Mouse (Mus musculus) erythroblast, embryonic 14.5 days (primary cell): ENCODE measurements around the gene B3gat1. TPM values are rescaled to one million over a fixed set of nuclear protein-coding genes. Genes with fewer than 3 reads are reported as not detected.

Experiments used
- H3K27me3 ChIP-seq: 2 replicates; pipeline ENCODE4 v1.6.1; 2012; ENCODE audit warnings: inconsistent platforms; ENCODE audit not compliant: control insufficient read depth
- H3K36me3 ChIP-seq: 2 replicates; pipeline ENCODE4 v1.6.1; 2012; ENCODE audit warnings: mild to moderate bottlenecking, inconsistent platforms; ENCODE audit not compliant: control insufficient read depth
- H3K4me1 ChIP-seq: 2 replicates; pipeline ENCODE4 v1.6.1; 2012; ENCODE audit warnings: inconsistent platforms; ENCODE audit not compliant: control insufficient read depth
- H3K4me3 ChIP-seq: replicated peaks from 2 replicates; pipeline ENCODE3; 2012; ENCODE audit warnings: moderate library complexity, mild to moderate bottlenecking, inconsistent platforms
- H3K9me3 ChIP-seq: 2 replicates; pipeline ENCODE4 v1.6.1; 2012; ENCODE audit warnings: low read length, inconsistent platforms, mixed read lengths; ENCODE audit not compliant: control insufficient read depth
- GATA1 ChIP-seq: IDR thresholded peaks from 2 replicates; pipeline ENCODE4 v1.6.1; 2012; ENCODE audit warnings: low read length, inconsistent platforms, mixed read lengths
- TAL1 ChIP-seq: IDR thresholded peaks from 3 replicates; pipeline ENCODE4 v1.6.1; 2012; ENCODE audit warnings: low read length, inconsistent platforms, mixed read lengths
- polyA plus RNA-seq: library from polyadenylated mRNA; stranded (reverse); fragments of >175 nt; gene quantifications from 2 replicates; pipeline ENCODE4 v1.2.3, GENCODE M21; 2012

The B3gat1 gene
- polyA plus RNA-seq, 1 experiment, result not detected

DNA sequence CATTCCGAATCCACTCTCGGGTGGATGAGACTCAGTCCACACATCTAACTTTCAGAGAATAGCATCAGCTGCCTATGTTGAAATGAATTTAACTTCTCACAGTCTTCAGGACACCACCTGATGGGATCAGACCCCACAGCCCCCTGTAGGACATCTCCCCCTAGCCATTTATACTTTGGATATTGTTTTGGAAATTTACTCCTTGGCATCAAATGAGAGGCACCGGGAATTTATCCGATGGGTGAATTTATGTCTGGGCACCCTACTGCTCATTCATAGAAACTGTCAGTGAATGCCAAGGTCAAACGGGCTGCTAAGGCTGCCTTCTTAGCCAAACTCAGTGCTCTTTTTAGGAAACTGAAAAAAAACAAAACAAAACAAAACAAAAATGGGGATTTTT, 27.0 kb downstream of the B3gat1 start:
- no peak overlapping the region for H3K4me3 ChIP-seq
- TF ChIP-seq GATA1 (no peak), TAL1 (no peak)
- peaks cover 14% of the 10 kb centered on the region for H3K9me3 ChIP-seq
- H3K36me3 ChIP-seq, result no peaks in the 10 kb centered on the region
- no peaks in the 10 kb centered on the region for H3K27me3 ChIP-seq
- no peaks in the 10 kb centered on the region for H3K4me1 ChIP-seq

DNA sequence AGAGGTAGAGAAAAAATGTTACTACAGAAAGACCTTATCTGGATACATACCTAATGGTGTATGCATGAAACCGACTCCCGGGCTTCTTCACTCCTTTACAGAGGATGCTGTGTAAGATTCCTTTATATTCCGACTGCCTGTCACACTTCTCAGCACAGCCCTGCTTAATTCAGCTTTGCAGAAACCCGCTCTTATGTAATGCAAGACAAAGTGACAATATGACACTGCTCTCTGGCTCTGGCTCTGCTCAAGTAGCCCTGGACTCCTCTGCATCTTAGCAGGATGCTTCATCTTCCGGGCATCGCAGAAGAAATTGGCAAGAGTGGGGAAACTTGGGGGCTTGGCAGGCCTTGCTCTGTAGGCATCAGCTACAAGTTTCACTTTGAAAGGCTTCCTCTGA, 28.9 kb downstream of the B3gat1 start:
- Histone ChIP-seq H3K9me3 (peaks cover 4% of the 10 kb centered on the region; the same call in 1 of the 2 replicates), H3K27me3 (no peaks in the 10 kb centered on the region), H3K4me3 (no peak overlapping the region), H3K4me1 (no peaks in the 10 kb centered on the region), H3K36me3 (no peaks in the 10 kb centered on the region)
- TF ChIP-seq TAL1, result no peak
- no peak for TF ChIP-seq GATA1

DNA sequence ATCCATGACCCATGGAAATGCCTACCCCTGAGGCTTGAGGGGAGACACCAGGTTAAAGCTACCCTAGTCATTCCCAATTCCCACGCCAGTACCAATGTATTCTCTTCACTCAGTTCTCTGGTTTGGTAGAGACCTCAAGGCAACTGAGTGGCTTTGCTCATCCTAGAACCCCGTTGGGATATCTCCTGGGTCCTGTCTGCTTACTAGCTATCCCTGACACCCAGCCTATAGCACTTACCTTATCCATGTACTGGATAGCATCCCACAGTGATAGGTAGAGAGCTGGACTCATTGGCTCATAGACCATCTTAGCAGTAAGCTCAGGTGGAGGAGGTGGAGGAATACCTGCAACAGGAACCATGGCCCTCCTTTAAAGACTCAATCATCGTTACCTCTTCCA, 34.7 kb downstream of the B3gat1 start:
- Histone ChIP-seq H3K4me3 (no peak overlapping the region), H3K36me3 (no peaks in the 10 kb centered on the region), H3K9me3 (no peaks in the 10 kb centered on the region), H3K27me3 (no peaks in the 10 kb centered on the region), H3K4me1 (no peaks in the 10 kb centered on the region)
- TF ChIP-seq TAL1 (no peak), GATA1 (no peak)

DNA sequence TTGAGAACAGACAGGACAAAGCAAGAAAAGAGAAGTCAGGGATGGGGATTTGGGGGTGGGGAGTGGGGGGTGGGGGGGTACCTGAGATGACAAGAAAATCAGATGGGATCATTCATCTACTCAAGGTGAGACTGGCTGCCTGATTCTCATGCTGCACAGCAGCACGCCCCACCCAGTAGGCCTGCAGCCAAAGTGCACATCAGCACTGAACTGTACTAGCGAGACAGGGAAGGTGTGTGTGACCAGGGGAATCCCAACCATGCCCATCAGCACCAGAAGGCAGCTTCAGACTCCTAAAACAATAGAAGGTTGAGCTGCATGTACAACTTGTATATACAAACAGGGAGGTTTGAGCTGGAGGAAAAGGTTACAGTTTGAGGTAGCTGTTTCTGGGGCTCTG, 42.2 kb downstream of the B3gat1 start:
- TF ChIP-seq GATA1, result no peak
- TF ChIP-seq TAL1, result no peak
- H3K4me1 ChIP-seq, result no peaks in the 10 kb centered on the region
- H3K9me3 ChIP-seq, result no peaks in the 10 kb centered on the region
- no peaks in the 10 kb centered on the region for H3K27me3 ChIP-seq
- no peak overlapping the region for H3K4me3 ChIP-seq
- no peaks in the 10 kb centered on the region for H3K36me3 ChIP-seq

DNA sequence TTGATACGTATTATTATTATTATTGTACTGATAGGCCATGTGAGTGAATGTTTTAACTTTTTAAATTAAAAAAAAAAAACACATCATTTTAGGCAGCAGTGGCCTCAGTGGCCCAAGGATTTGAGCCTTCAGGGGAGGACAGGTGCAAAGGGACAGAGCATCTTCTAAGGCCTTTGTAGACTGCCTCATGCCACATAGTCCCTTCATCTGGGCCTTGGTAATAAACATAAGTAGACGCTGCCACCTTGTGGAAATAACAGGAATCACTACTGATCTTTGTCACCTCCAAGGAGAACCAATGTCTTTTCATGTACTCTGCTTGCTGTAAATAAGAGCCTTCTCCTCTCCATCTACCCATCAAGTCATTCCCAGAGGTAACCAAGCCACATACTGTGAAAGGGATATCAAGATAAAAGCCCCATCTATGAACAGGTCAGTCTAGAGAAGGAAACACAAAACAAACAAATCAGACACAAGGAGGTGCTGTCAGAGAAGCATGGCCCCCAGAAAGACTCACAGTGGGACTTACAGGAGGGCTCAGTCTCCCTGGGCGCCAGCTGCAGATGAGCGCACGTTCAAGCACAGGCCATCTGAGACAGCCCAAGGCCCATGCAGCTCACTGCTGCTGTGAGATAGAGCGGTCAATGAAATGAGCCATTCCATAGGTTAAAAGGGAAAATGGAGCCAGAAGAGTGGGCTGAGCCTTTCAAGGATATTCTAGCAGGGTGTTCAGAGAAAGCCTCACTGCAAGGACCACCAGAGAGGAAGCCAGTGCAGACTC, 42.8 kb downstream of the B3gat1 start:
- TF ChIP-seq TAL1 (no peak), GATA1 (no peak)
- no peaks in the 10 kb centered on the region for H3K9me3 ChIP-seq
- no peak overlapping the region for H3K4me3 ChIP-seq
- H3K27me3 ChIP-seq, result no peaks in the 10 kb centered on the region
- no peaks in the 10 kb centered on the region for H3K4me1 ChIP-seq
- no peaks in the 10 kb centered on the region for H3K36me3 ChIP-seq

DNA sequence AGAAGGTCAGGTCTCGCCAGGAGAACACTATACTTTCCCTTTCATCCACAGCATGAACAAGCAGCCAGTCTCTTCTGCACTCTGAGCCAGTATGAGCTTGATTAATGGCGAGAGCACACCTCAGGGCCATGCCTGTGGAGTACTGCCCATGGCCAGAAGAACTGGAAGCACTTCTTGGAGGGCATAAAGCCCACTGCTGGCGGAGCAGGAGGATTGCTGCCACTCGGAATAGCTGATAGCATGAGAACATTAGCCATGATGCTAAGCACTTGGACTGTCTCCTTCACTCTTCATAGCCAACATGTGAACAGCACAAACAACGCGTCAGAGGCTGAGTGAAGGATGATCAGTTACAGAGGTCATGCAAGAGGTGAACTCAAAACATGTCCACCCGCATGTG, 44.9 kb downstream of the B3gat1 start:
- H3K4me1 ChIP-seq, result no peaks in the 10 kb centered on the region
- no peak overlapping the region for H3K4me3 ChIP-seq
- TF ChIP-seq TAL1, result no peak
- TF ChIP-seq GATA1, result no peak
- H3K27me3 ChIP-seq, result no peaks in the 10 kb centered on the region
- no peaks in the 10 kb centered on the region for H3K9me3 ChIP-seq
- H3K36me3 ChIP-seq, result no peaks in the 10 kb centered on the region

DNA sequence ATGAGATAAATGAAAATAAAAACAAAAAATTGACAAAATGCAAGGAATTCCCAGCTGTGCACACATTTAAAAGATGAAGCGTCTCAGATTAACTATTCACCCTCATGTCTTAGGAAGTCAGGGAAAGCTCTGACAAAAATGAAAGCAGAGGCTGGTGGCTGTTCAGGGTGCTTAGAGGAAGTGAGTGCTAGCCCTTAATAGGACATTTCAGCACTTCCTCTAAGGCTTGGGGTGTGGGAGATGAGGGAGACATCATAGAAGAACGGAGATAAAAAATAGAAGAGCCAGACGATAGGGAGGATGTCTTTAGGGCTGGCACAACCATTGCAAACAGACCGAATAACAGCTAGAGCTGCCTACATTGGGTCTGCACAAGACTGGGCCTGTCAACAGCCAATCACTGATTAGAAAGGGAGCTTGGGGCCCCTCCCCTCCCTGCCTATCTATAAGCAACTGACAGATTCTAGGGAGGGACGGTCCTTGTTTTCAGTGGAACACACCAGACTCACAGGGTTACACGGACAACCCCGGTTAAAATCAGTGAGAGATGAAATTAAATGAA, 50.0 kb downstream of the B3gat1 start:
- Histone ChIP-seq H3K4me1 (no peaks in the 10 kb centered on the region), H3K9me3 (no peaks in the 10 kb centered on the region), H3K36me3 (no peaks in the 10 kb centered on the region), H3K27me3 (no peaks in the 10 kb centered on the region), H3K4me3 (no peak overlapping the region)
- TF ChIP-seq TAL1 (no peak), GATA1 (no peak)

DNA sequence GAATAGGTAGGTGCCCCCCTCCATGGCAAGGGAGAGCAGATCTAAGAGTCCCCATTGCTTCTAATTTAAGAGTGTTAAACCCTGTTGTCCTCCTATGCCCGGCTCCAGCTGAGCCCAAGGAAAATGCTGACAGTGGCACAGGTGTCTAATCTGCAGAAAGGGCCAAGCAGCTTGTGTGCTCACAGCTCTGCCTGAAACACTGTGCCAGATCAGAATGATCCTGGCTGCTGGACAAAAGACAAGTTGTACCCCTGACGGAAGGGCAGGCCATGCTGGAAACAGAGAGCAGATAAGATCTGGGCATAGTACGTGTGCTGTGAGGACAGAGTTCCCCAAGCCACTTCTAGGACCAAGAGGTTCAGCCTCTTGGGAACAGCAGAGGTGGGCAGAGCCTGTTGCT, 59.3 kb downstream of the B3gat1 start:
- Histone ChIP-seq H3K36me3 (no peaks in the 10 kb centered on the region), H3K27me3 (no peaks in the 10 kb centered on the region), H3K9me3 (no peaks in the 10 kb centered on the region), H3K4me1 (no peaks in the 10 kb centered on the region), H3K4me3 (no peak overlapping the region)
- no peak for TF ChIP-seq GATA1
- TF ChIP-seq TAL1, result no peak

DNA sequence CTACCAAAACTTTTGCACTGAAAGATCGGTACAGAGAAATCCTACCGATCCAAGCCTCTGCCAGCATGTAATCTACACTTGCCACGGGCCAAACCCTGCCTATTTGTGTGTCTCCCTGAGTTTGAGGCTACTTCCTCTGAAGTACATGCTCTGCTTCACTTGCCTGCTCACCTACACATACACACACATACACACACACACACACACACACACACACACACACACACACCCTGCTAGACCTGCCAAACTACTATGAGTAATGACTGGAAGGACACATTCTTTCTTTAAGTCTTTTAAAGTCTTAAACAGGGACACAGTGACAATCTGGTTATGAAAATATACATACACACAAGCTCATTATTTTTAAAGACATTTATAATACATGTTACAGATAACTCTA, 64.7 kb downstream of the B3gat1 start:
- Histone ChIP-seq H3K27me3 (no peaks in the 10 kb centered on the region), H3K9me3 (no peaks in the 10 kb centered on the region), H3K36me3 (no peaks in the 10 kb centered on the region), H3K4me3 (no peak overlapping the region), H3K4me1 (no peaks in the 10 kb centered on the region)
- TF ChIP-seq TAL1, result no peak
- no peak for TF ChIP-seq GATA1

DNA sequence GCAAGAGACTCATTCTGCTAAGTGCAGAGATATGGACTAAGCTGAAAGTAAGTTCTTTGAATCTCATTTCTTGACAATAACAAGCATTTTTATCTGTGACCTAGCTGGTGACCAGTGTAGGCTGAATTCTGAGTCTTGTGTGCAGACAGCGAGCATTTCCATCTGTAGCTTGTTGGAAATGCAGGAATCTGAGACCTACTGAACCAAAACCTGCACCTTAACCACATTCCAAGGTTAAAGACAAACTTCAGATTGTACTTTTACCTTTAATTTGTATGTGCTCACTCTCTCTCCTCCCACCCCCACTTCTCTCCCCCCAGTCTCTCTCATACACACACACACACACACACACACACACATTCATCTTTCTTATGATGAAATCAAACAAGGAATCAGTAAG, 65.2 kb downstream of the B3gat1 start:
- Histone ChIP-seq H3K4me3 (no peak overlapping the region), H3K36me3 (no peaks in the 10 kb centered on the region), H3K27me3 (no peaks in the 10 kb centered on the region), H3K4me1 (no peaks in the 10 kb centered on the region), H3K9me3 (no peaks in the 10 kb centered on the region)
- TF ChIP-seq TAL1 (no peak), GATA1 (no peak)
